ENCODE assay signal across 13 mouse cellular contexts in the genomic region with DNA sequence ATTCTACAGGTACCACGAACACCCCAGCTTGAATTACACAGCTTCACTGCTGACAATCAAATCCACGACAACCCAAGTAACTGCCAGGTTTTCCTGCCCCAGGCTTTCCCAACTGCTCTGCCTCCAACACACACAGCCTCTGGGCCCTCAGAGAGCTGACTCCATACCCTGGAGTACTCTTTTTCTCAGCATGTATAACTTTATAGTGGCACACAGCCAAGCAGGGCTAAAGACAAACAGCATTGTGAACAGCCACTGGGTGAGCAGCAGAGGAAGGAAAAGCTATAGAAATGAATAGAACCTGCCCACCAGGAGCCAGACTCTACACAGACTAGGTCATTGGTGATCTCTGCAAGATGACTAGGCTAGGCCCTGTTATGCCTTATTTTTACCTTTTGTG. TPM values are rescaled to one million over a fixed set of nuclear protein-coding genes. Genes with fewer than 3 reads are reported as not detected.
"Had no signal": no experiment of that assay in that cellular context is flagged by ENCODE, and none has a peak within 500 bp of the region (broad histone marks: within the 10 kb centered on the region; RNA-seq: fewer than 3 reads in every experiment).

No protein-coding gene starts in this region.

- DNase-seq: kidney, adult 2 months; kidney, postnatal 14 days; left cerebral cortex, postnatal 4 days; lung, adult 18-20 months; lung, postnatal 4 days; right cerebral cortex, postnatal 14 days; thymus, postnatal 36 days had no signal

- H3K27ac ChIP-seq: kidney, embryonic 15.5 days; limb, embryonic 13.5 days; liver, embryonic 14.5 days; midbrain, embryonic 10.5 days; midbrain, embryonic 15.5 days had no signal

- H3K36me3 ChIP-seq: kidney, embryonic 15.5 days; limb, embryonic 13.5 days; midbrain, embryonic 10.5 days; midbrain, embryonic 15.5 days had no signal

- H3K4me1 ChIP-seq: midbrain, embryonic 15.5 days had no signal

- H3K4me2 ChIP-seq: kidney, embryonic 15.5 days; limb, embryonic 13.5 days; midbrain, embryonic 15.5 days had no signal

- H3K4me3 ChIP-seq: kidney, embryonic 15.5 days; limb, embryonic 13.5 days; midbrain, embryonic 10.5 days; midbrain, embryonic 15.5 days had no signal

- ATAC-seq: midbrain, embryonic 15.5 days had no signal

- H3K9ac ChIP-seq: kidney, embryonic 15.5 days; limb, embryonic 13.5 days; liver, embryonic 14.5 days; midbrain, embryonic 15.5 days had no signal

- H3K27me3 ChIP-seq: kidney, embryonic 15.5 days; limb, embryonic 13.5 days; midbrain, embryonic 15.5 days had no signal

- H3K9me3 ChIP-seq: kidney, embryonic 15.5 days; limb, embryonic 13.5 days; midbrain, embryonic 10.5 days; midbrain, embryonic 15.5 days had no signal

RNA-seq across cellular contexts. Expression of a gene that starts 15.1 kb away (rescaled TPM):
- total RNA-seq: liver, adult 2 months had no signal
- polyA plus RNA-seq: liver, adult 2 months had no signal
